Mouse (Mus musculus) bone marrow, adult 2 months (tissue): ENCODE measurements at regions not wholly inside any gene's neighbourhood (a gene's known extent, or its start where the extent isn't known, plus 50 kb on each side); places are given as distances from the start of the nearest gene placed in this dataset.

Experiments
- H3K27ac ChIP-seq: fragments of 200-500 bp; 2 replicates; pipeline ENCODE4 v1.5.1; 2012; ENCODE audit warnings: low read depth, mild to moderate bottlenecking, control low read depth, inconsistent platforms, low read length; ENCODE audit not compliant: control insufficient read depth, poor library complexity, insufficient read depth
- H3K4me1 ChIP-seq: fragments of 200-500 bp; 2 replicates; pipeline ENCODE4 v1.6.1; 2011; ENCODE audit warnings: low read length; ENCODE audit not compliant: control insufficient read depth, insufficient read depth
- H3K4me3 ChIP-seq: fragments of 200-500 bp; replicated peaks from 2 replicates; pipeline ENCODE3; 2011; ENCODE audit warnings: mild to moderate bottlenecking, low read depth, low read length, control low read depth; ENCODE audit not compliant: control insufficient read depth
- CTCF ChIP-seq: fragments of 200-500 bp; IDR thresholded peaks from 2 replicates; pipeline ENCODE4 v1.5.1; 2011; ENCODE audit warnings: low read length, control low read depth; ENCODE audit not compliant: control insufficient read depth, insufficient read depth
- POLR2A ChIP-seq: fragments of 200-500 bp; IDR thresholded peaks from 2 replicates; pipeline ENCODE4 v1.6.1; 2011; ENCODE audit warnings: low read depth, mild to moderate bottlenecking, control low read depth, low read length, borderline replicate concordance; ENCODE audit not compliant: control insufficient read depth
- WGBS: fragments of 180-500 bp; shearing (Covaris S2); methylation state at CpG from one replicate; pipeline ENCODE4 v1.1.7; 2018; 5-methylcytosine and 5-hydroxymethylcytosine counted together

DNA sequence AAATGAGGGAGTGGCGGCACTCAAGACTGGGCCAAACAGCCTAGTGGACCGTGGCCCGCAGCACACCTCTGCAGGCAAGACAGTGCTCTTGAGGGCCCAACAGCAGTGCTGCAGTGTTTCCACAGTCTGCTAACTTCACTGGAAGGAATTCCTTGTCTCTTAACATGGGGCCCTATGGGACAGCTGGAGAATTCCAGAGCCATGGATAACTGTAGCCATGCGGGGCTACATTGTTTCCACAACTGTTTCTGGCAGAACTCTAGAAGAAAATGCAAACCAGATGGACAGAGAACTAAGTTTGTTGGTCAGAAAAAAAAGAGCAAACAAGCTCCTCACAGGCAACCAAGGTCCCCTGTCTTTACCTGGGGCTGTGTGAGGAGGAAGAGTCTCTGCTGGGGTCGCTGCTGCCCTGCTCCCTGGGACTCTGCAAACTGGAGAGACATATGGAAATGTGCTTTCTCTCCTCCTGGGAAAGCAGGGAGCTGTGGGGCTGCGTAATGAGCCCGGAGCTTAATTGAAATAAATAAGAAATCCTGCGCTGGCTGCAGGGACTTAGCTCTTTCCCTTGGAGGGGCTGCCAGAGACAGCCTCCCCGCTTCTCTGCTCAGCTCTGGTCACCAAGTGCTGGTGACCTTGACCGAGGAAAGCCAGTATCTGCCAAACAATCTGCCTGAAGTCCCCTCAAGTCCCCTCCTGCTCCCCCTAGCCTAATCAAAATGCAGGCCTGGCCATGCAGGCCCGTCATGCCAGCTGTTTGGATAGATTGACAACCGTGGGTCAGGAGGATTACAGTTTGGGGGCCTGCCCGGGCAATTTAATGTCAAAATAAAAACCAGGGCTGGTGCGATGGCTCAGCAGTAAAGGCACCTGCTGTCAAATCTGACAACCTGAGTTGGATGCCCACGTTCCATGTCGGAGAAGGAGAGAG lies 167.0 kb downstream of the Rybp start:
- 86% methylated on average over 16 of the region's 16 CpGs for WGBS
- TF ChIP-seq POLR2A: no peak
- TF ChIP-seq CTCF: no peak

GRCm38 (mm10) chr6:100117084-100117483 lies 170.2 kb downstream of the Rybp start:
- H3K4me3 ChIP-seq: no peak overlapping the region
- no peaks in the 10 kb centered on the region for H3K4me1 ChIP-seq
- no peak overlapping the region for H3K27ac ChIP-seq
- TF ChIP-seq POLR2A (no peak), CTCF (no peak)
- WGBS: 82% methylated on average over 3 of the region's 3 CpGs

More for the DNA sequence above, 167.0 kb downstream of the Rybp start:
- no peaks in the 10 kb centered on the region for H3K4me1 ChIP-seq
- no peak overlapping the region for H3K27ac ChIP-seq
- H3K4me3 ChIP-seq: no peak overlapping the region

DNA sequence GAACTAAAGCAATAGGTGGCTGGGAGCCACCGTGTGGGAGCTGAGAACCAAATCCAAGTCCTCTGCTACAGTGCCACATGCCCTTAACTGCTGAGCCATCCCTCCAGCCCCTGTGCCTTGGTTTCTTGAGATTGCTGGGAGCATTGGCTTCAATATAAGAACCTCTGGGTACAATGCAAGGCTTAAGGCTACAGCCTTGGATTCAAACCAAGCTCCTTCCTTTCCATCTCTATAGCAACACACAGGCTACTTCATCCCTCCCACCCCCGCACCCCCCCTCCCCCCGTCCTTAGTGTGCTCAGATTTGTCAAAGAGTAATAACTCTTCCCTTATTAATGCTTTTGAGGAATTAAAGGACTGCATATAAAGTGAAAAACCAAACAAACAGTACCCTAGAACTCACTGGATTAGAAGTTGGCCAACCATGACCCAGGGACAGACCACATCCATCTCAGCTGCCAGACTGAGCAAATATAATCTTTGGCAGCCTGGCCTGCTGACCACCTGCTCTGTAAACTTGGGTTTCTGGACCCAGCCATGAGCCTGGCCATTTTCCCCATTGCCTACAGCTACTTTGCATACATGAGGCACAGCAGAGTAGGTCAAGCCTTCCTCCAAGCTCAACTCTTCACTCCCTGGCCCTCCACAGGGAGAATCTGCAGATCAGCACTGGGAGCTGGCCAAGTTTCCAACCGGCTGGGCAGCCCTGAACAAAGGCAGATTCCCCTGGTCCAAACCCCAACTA lies 173.7 kb downstream of the Rybp start:
- no peaks in the 10 kb centered on the region for H3K4me1 ChIP-seq
- H3K27ac ChIP-seq: no peak overlapping the region
- H3K4me3 ChIP-seq: no peak overlapping the region
- WGBS: 75% methylated on average over 4 of the region's 4 CpGs
- TF ChIP-seq POLR2A: no peak
- TF ChIP-seq CTCF: no peak

DNA sequence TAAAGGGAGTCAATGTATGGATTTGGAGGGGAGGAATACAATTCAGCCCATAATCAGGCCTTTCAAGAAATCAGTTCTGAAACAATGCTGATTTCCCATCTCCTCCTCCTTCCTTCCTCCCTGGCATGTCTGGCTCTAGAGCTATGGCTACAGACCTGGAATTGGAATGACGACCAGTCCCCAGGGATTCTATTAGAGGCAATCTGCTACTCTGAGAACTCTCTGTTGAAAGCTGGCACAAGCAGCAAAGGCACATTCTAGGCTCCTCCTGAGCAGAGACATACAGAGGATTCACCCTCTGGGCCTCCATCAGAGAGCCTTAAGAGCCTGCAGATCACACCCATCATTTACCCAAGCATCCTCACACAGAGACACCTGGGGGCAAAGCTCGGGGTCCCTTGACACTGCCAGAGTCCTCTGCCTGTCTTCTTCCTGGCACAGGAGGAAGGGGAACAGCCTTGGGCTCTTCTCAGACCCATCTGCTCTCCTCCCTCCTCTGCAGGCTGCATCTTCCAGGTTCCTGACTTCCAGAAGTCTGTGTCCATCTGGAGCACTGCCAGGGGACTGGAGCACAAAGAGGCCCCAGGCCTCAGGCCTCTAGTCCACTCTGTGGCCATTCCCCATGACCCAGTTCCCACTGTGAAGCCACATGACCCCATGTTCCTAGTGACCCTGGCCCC lies 176.2 kb downstream of the Rybp start:
- TF ChIP-seq CTCF: no peak
- no peak for TF ChIP-seq POLR2A
- Histone ChIP-seq H3K27ac (no peak overlapping the region), H3K4me1 (no peaks in the 10 kb centered on the region), H3K4me3 (no peak overlapping the region)
- WGBS: 54% methylated on average over 2 of the region's 2 CpGs

- no peaks in the 10 kb centered on the region for H3K4me1 ChIP-seq
- no peak overlapping the region for H3K27ac ChIP-seq
- WGBS: 8% methylated on average over 7 of the region's 7 CpGs
- TF ChIP-seq CTCF: no peak
- TF ChIP-seq POLR2A: no peak
- no peak overlapping the region for H3K4me3 ChIP-seq
Measured at GRCm38 (mm10) chr6:100109979-100110378, 177.3 kb downstream of the Rybp start.

DNA sequence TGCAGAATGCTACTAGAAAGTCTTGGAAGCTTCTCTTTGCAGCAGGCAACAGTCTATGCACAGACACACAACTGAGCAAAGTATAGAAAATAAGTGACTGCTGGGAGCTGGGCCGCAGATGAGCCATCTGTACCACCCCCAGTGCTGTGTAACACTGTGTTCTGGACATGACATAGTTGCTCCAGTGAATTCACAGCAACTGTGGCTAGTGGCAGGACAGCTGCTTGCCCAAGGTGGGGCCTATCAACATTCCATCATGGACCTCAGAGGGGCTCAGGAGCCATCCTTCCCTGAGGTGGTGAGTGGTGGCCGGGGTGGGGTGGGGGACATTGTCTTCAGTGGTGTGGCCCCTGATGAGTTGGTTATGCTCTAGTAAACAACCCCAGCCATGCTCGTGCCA lies 177.9 kb downstream of the Rybp start:
- H3K27ac ChIP-seq: no peak overlapping the region
- TF ChIP-seq POLR2A (no peak), CTCF (no peak)
- 59% methylated on average over 3 of the region's 3 CpGs for WGBS
- no peaks in the 10 kb centered on the region for H3K4me1 ChIP-seq
- H3K4me3 ChIP-seq: no peak overlapping the region

GRCm38 (mm10) chr6:100107508-100107907 lies 179.8 kb downstream of the Rybp start:
- Histone ChIP-seq H3K4me3 (no peak overlapping the region), H3K4me1 (no peaks in the 10 kb centered on the region), H3K27ac (no peak overlapping the region)
- TF ChIP-seq POLR2A (no peak), CTCF (no peak)
- 81% methylated on average over 3 of the region's 3 CpGs for WGBS

DNA sequence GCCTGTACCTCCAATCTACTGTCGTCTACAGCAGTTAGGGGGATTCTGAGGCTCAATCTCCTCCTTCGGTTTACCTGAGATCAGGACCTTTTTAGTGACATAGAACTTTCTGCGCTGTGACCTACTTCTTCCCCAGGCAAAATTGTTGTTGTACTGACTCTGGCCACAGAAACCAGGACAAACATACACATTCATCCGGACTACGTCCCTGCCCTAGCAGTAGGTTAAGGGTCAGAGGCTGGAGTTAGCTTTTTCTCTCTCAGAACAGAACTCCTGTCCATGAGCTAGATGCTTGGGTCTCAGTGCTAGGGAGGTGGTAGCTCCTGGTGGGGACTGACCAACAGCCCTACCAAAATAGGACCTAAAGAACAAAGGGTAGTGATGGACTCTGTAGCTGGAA lies 180.2 kb downstream of the Rybp start:
- 88% methylated on average over 5 of the region's 5 CpGs for WGBS
- TF ChIP-seq POLR2A: no peak
- no peak for TF ChIP-seq CTCF
- H3K4me1 ChIP-seq: no peaks in the 10 kb centered on the region
- H3K4me3 ChIP-seq: no peak overlapping the region
- H3K27ac ChIP-seq: no peak overlapping the region
